Mouse (Mus musculus) megakaryocyte, embryonic 14.5 days (primary cell): ENCODE results near the gene Pik3ip1.

Experiments used
- FLI1 ChIP-seq: IDR thresholded peaks from 2 replicates; pipeline ENCODE4 v1.6.1; 2012; ENCODE audit warnings: low read length, inconsistent platforms, mixed read lengths
- GATA1 ChIP-seq: IDR thresholded peaks from 3 replicates; pipeline ENCODE4 v1.6.1; 2012; ENCODE audit warnings: mixed read lengths, low read length, inconsistent platforms, borderline replicate concordance

GRCm38 (mm10) chr11:3301075-3301474 lies 29.1 kb upstream of the Pik3ip1 start:
- no peak for TF ChIP-seq GATA1
- TF ChIP-seq FLI1 = no peak
